Mouse (Mus musculus) right cerebral cortex, postnatal 25 days (tissue): ENCODE data around the gene 4930518I15Rik.
"Not testable (repeated sequence)": the region's sequence is repeated elsewhere in the genome, so short reads cannot be mapped to it uniquely, and the experiment has no call there.

ENCODE experiments used
- DNase-seq: peaks from one replicate; pipeline ENCODE4 v3.0.0; 2022

Gene 4930518I15Rik

DNA sequence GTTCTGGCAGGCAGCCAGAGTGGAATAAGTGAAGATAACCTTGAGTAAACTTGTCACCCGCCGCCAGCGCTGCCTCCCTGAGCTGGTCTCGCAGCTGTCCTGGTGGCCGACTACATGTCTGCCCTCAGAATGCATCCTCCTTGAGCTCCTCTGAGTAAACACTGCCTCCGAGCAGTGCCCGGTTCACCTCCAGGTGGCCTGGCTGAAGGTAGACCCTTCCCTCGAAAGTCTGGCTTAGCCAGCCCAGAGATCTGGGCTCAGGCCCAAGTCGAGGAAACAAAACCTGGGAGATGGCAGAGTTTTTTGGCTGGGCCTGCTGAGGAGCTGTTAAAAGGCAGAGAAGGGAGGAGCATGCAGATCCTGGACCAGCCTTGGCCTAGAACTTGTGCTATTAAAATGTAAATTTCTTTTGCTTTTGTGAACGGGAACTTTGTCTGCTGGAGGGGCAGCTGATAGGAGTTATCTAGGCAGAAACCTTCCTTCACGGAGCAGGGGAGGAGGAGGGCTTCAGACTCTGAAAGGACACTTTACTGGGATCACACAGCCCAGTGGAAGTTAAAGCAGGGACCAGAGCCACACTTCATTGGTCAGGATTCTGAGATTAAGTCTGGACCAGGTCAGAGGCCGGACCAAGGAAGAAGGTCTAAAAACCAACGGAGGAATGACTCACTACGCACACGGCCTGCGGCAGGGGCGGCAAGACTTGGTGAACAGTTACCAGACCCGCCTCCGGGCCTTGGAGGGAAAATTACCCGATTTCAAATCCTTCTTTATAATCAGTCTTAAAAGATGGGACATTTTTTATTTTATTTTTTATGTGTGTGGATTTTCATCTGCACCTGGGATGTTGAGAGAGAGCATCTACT lies 15.7 kb downstream of the 4930518I15Rik start:
- DNase-seq: peak; percentile 23

- DNase-seq: peak; percentile 53
Measured at GRCm38 (mm10) chr2:156841028-156841840, 16.5 kb downstream of the 4930518I15Rik start.

- DNase-seq: no peak
Measured at GRCm38 (mm10) chr2:156840301-156841027, 17.3 kb downstream of the 4930518I15Rik start.

GRCm38 (mm10) chr2:156839319-156840191 lies 18.2 kb downstream of the 4930518I15Rik start, which contains the start of gene Tgif2:
Gene Tgif2, plus strand, starts transcription at chr2:156840007.
- DNase-seq: no peak

- DNase-seq: no peak
Measured at GRCm38 (mm10) chr2:156838839-156839238, 18.9 kb downstream of the 4930518I15Rik start.

DNA sequence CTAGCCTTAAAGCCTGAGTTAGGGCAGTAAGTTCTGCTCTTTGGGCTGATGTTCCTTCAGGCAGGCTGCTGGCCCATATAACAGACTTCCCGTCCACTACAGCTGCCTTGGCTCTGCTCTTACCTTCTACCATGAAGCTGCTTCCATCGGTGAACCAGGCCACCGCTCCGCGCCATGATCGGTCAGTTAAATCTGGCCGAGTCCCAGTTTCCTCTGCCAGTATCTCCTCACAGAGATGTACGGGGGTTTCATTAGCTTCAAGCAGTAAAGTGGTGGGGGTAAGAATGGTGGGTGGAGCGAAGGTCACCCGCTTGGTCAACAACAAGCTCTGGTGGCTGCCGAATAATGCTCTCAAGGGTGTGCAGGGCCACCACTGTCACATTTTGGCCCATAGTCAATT lies 23.4 kb downstream of the 4930518I15Rik start:
- DNase-seq: no peak

DNA sequence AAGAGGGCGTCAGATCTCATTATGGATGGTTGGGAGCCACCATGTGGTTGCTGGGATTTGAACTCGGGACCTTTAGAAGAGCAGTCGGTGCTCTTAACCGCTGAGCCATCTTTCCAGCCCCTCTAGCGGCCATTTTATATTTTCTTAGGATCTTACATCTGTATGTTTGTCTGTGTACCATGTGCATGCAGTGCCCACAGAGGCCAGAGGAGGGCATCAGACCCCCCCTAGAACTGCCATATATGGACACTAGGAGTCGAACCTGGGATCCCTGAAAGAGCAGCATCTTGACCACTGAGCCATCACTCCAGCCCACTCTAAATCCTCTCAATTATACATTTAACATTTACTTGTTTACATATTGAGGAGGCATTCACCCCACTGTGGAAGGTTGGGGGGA lies 32.6 kb downstream of the 4930518I15Rik start:
- DNase-seq: not testable (repeated sequence)

- DNase-seq: no peak
Measured at GRCm38 (mm10) chr2:156816116-156816515, 41.6 kb downstream of the 4930518I15Rik start.

DNA sequence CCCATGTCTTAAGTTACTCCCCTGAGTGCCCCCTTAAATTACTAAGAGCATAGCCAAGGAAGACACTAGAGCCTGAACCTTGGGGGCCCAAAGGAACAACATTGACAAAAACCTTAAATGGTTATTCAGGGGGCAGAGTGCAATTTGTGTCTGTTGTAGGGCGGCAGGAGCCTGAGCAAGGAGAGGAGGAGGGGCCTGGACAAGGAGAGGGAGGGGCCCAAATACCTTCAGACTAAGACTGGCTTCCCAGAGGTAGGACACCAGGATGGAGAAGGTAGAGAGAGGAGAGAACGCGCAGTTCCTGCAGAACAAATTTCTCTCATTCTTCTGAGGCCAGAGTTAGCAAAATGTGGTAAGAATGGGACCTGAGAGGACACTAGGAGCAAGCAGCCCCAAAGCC lies 42.3 kb downstream of the 4930518I15Rik start:
- DNase-seq: no peak

- DNase-seq: no peak
Measured at GRCm38 (mm10) chr2:156814893-156815292, 42.9 kb downstream of the 4930518I15Rik start.

DNA sequence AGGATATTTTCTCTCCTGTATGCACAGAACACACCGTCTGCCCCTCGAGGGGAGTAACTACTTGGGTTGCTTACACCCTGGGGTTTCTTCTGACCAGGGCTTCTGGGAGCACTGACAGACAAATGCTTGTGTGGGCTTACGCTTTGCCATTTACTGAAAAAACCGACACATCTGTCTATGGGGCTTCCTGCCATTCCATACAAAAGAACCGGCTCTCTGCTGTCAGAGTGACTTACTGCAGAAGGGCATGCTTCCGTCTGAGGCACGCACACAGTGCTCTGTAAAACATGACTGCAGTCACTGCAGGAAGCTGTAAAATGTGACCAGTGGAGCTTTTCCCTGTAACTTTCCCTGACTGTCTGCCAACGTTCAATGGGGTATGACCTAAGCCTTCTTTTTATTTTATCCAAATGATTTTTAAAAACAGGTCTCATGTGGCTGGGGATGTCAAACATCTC lies 43.4 kb downstream of the 4930518I15Rik start:
- no peak for DNase-seq

DNA sequence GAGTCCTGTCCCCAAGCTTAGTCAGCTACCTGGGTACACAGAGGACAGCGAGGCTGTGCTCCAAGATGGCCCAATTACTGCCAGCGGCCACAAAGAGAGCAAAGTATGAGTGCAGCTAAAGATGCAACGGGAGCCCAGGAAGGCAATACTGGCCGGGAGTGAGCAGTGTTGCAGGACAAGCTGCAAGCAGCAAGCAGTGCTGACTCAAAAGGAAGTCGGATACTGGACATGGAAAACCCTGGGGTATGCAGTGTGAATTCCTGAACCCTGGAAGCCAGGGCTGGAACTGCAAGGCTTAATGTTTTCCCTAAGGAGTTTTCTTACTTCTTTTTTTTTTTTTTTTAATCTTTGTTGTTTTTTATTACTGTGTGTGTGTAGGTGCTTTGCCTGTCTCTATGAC lies 46.2 kb downstream of the 4930518I15Rik start:
- DNase-seq: no peak

DNA sequence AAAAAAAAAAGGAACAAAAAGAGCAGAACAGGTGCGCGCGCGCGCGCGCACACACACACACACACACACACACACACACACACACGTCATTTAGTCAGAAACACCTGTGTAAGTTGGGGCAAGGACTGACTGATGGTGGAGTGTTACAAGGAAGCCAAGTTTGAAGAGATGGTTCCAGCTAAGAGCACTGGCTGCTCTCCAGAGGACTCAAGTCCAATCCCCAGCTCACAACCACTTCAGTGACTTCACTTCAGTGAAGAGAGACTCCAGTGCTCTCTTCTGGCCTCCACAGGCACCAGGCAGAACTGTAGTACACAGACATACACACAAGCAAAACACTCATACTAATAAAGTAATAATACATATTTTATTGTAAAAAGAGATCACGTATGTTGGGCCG lies 47.0 kb downstream of the 4930518I15Rik start:
- no peak for DNase-seq

GRCm38 (mm10) chr2:156809579-156809978 lies 48.2 kb downstream of the 4930518I15Rik start:
- DNase-seq: peak; percentile 28

- DNase-seq: no peak
Measured at GRCm38 (mm10) chr2:156806886-156807285, 50.9 kb downstream of the 4930518I15Rik start.
